Mouse (Mus musculus): ENCODE measurements around the gene B4galnt3.

- TF ChIP-seq POLR2A (IDR thresholded peaks at IDR 0.05; ENCODE audit: insufficient read depth, low read depth, low read length): no peak
- peak; percentile 76 for TF ChIP-seq CTCF (IDR thresholded peaks at IDR 0.05; ENCODE audit: insufficient read depth, low read depth, low read length)
These were observed 101.2 kb downstream of the B4galnt3 start for GRCm38 (mm10) chr6:120193174-120193573.

Data from olfactory bulb, adult 2 months (tissue).